Mouse (Mus musculus): ENCODE results near the gene Psmb10. TPM values are rescaled to one million over a fixed set of nuclear protein-coding genes. Genes with fewer than 3 reads are reported as not detected.

Gene Psmb10
- total and polyA plus RNA-seq, 3 experiments = 136 to 228 (median 227) TPM

- no peaks in the 10 kb centered on the region for H3K79me2 ChIP-seq (replicated peaks; ENCODE audit: control insufficient read depth, extremely low read depth, insufficient read depth, poor library complexity, severe bottlenecking)
- H3K36me3 ChIP-seq (replicated peaks in 1 of 2; ENCODE audit: control insufficient read depth in 1 of 2, insufficient read depth in 1 of 2, low read length in 1 of 2) = peaks cover 5 to 59% of the 10 kb centered on the region in 2 experiments
- peaks cover 0 to 7% of the 10 kb centered on the region in 2 experiments; a peak in 2 of 4 replicates for H3K4me1 ChIP-seq (ENCODE audit: control insufficient read depth in 1 of 2, insufficient read depth in 2 of 2)
- no peak for TF ChIP-seq MAFK (IDR thresholded peaks at IDR 0.05; ENCODE audit: insufficient replicate concordance, low read length)
- no peak for TF ChIP-seq IRF4 (IDR thresholded peaks at IDR 0.05; ENCODE audit: low read depth, low read length)
- in situ Hi-C loops (cut with MboI; ENCODE audit: low pct_ligation_motif_present, low pct_unique_long_range_greater_than_20kb, low sequenced_read_pairs) = no loop called here
- DNase-seq (ENCODE audit: extremely low read depth) = no peak
- no peaks in the 10 kb centered on the region for H3K9me3 ChIP-seq (replicated peaks; ENCODE audit: low read length)
- no peaks in the 10 kb centered on the region for H3K27me3 ChIP-seq (replicated peaks)
- dilution Hi-C loops (cut with MboI; ENCODE audit: extremely low pct_ligation_motif_present, extremely low pct_unique_long_range_greater_than_20kb, low sequenced_read_pairs) = no loop called here
- no peak overlapping the region for H3K27ac ChIP-seq (ENCODE audit: insufficient read depth, low read depth)
- no peak overlapping the region for H3K9ac ChIP-seq (ENCODE audit: insufficient read depth, low read depth)
- H3K4me3 ChIP-seq (replicated peaks in 1 of 3; ENCODE audit: low read depth in 2 of 3, low read length in 2 of 3, poor library complexity in 1 of 3) = no peak overlapping the region
- no peak overlapping the region for H3K4me2 ChIP-seq (ENCODE audit: insufficient read depth, low read depth, poor library complexity, severe bottlenecking)
These were observed 19.6 kb upstream of the Psmb10 start for GRCm38 (mm10) chr8:105957813-105958212.

GRCm38 (mm10) chr8:105956556-105956955 lies 18.3 kb upstream of the Psmb10 start:
- H3K4me2 ChIP-seq (ENCODE audit: insufficient read depth, low read depth, poor library complexity, severe bottlenecking) = no peak overlapping the region
- dilution Hi-C loops (cut with MboI; ENCODE audit: extremely low pct_ligation_motif_present, extremely low pct_unique_long_range_greater_than_20kb, low sequenced_read_pairs) (no loop called here), in situ Hi-C loops (cut with MboI; ENCODE audit: low pct_ligation_motif_present, low pct_unique_long_range_greater_than_20kb, low sequenced_read_pairs) (no loop called here)
- H3K79me2 ChIP-seq (replicated peaks; ENCODE audit: control insufficient read depth, extremely low read depth, insufficient read depth, poor library complexity, severe bottlenecking) = no peaks in the 10 kb centered on the region
- H3K4me3 ChIP-seq (replicated peaks in 1 of 3; ENCODE audit: low read depth in 2 of 3, low read length in 2 of 3, poor library complexity in 1 of 3) = no peak overlapping the region
- H3K27ac ChIP-seq (ENCODE audit: insufficient read depth, low read depth) = no peak overlapping the region
- TF ChIP-seq MEF2A (IDR thresholded peaks at IDR 0.05; ENCODE audit: borderline replicate concordance, low read depth, low read length) = no peak
- no peak for TF ChIP-seq SMC3 (IDR thresholded peaks at IDR 0.05; ENCODE audit: low read depth, low read length)
- TF ChIP-seq CHD2 (IDR thresholded peaks at IDR 0.05; ENCODE audit: low read length) = no peak
- no peak for TF ChIP-seq KAT2A (IDR thresholded peaks at IDR 0.05; ENCODE audit: insufficient replicate concordance, low read length)
- TF ChIP-seq ZMIZ1 (IDR thresholded peaks at IDR 0.05; ENCODE audit: low read depth, low read length) = no peak
- H3K4me1 ChIP-seq (ENCODE audit: control insufficient read depth in 1 of 2, insufficient read depth in 2 of 2) = peaks cover 3 to 17% of the 10 kb centered on the region in 2 experiments
- no peaks in the 10 kb centered on the region for H3K9me3 ChIP-seq (replicated peaks; ENCODE audit: low read length)
- DNase-seq (ENCODE audit: extremely low read depth) = no peak
- no peaks in the 10 kb centered on the region for H3K27me3 ChIP-seq (replicated peaks)
- peaks cover 5 to 66% of the 10 kb centered on the region in 2 experiments for H3K36me3 ChIP-seq (replicated peaks in 1 of 2; ENCODE audit: control insufficient read depth in 1 of 2, insufficient read depth in 1 of 2, low read length in 1 of 2)
- H3K9ac ChIP-seq (ENCODE audit: insufficient read depth, low read depth) = no peak overlapping the region

- no peaks in the 10 kb centered on the region for H3K79me2 ChIP-seq (replicated peaks; ENCODE audit: control insufficient read depth, extremely low read depth, insufficient read depth, poor library complexity, severe bottlenecking)
- no peak for TF ChIP-seq CTCF (conservative IDR thresholded peaks at IDR 0.05 in 1 of 2, IDR thresholded peaks at IDR 0.05 in 1 of 2; ENCODE audit: low read depth in 2 of 2, low read length in 2 of 2)
- TF ChIP-seq ETS1 (conservative IDR thresholded peaks at IDR 0.05; ENCODE audit: low read depth, low read length) = no peak
- TF ChIP-seq EP300 (IDR thresholded peaks at IDR 0.05; ENCODE audit: low read length) = no peak
- TF ChIP-seq PAX5 (IDR thresholded peaks at IDR 0.05; ENCODE audit: low read length) = no peak
- TF ChIP-seq GABPA (IDR thresholded peaks at IDR 0.05; ENCODE audit: insufficient replicate concordance, low read depth, low read length) = no peak
- no peak for TF ChIP-seq SIN3A (IDR thresholded peaks at IDR 0.05; ENCODE audit: low read length)
- no peak for TF ChIP-seq USF1 (IDR thresholded peaks at IDR 0.05; ENCODE audit: low read depth, low read length)
- TF ChIP-seq USF2 (conservative IDR thresholded peaks at IDR 0.05; ENCODE audit: low read depth, low read length) = no peak
- no peak for TF ChIP-seq CHD2 (IDR thresholded peaks at IDR 0.05; ENCODE audit: low read length)
- TF ChIP-seq UBTF (IDR thresholded peaks at IDR 0.05; ENCODE audit: low read depth, low read length) = no peak
- TF ChIP-seq IRF4 (IDR thresholded peaks at IDR 0.05; ENCODE audit: low read depth, low read length) = no peak
- no peaks in the 10 kb centered on the region for H3K9me3 ChIP-seq (replicated peaks; ENCODE audit: low read length)
- no peaks in the 10 kb centered on the region for H3K27me3 ChIP-seq (replicated peaks)
- in situ Hi-C loops (cut with MboI; ENCODE audit: low pct_ligation_motif_present, low pct_unique_long_range_greater_than_20kb, low sequenced_read_pairs) = no loop called here
- peaks cover 5 to 17% of the 10 kb centered on the region in 2 experiments for H3K4me1 ChIP-seq (ENCODE audit: control insufficient read depth in 1 of 2, insufficient read depth in 2 of 2)
- no peak for DNase-seq (ENCODE audit: extremely low read depth)
- no peak overlapping the region for H3K4me3 ChIP-seq (replicated peaks in 1 of 3; ENCODE audit: low read depth in 2 of 3, low read length in 2 of 3, poor library complexity in 1 of 3)
- peaks cover 9 to 84% of the 10 kb centered on the region in 2 experiments for H3K36me3 ChIP-seq (replicated peaks in 1 of 2; ENCODE audit: control insufficient read depth in 1 of 2, insufficient read depth in 1 of 2, low read length in 1 of 2)
- dilution Hi-C loops (cut with MboI; ENCODE audit: extremely low pct_ligation_motif_present, extremely low pct_unique_long_range_greater_than_20kb, low sequenced_read_pairs) = no loop called here
- no peak overlapping the region for H3K9ac ChIP-seq (ENCODE audit: insufficient read depth, low read depth)
- no peak overlapping the region for H3K4me2 ChIP-seq (ENCODE audit: insufficient read depth, low read depth, poor library complexity, severe bottlenecking)
- H3K27ac ChIP-seq (ENCODE audit: insufficient read depth, low read depth) = no peak overlapping the region
These were observed 12.9 kb upstream of the Psmb10 start for GRCm38 (mm10) chr8:105951057-105951659.
